Mouse (Mus musculus) MEL (cell line): ENCODE measurements around the gene Zbed3. TPM values are rescaled to one million over a fixed set of nuclear protein-coding genes. Genes with fewer than 3 reads are reported as not detected.
"Not testable (repeated sequence)": the region's sequence is repeated elsewhere in the genome, so short reads cannot be mapped to it uniquely, and the experiment has no call there.

Experiments used
- DNase-seq: peaks from one replicate; pipeline ENCODE4 v3.0.0; 2011; ENCODE audit warnings: low read depth, low spot score
- H3K27ac ChIP-seq: 2 replicates; pipeline ENCODE4 v1.5.1; 2012; ENCODE audit warnings: low read depth, mild to moderate bottlenecking, control low read depth, low read length, moderate library complexity; ENCODE audit not compliant: control insufficient read depth
- H3K27me3 ChIP-seq, 2 experiments: fragments of 150-350 bp in 1 of 2; sonication (generic) in 1 of 2; 2 replicates each; pipeline ENCODE4 v1.6.1; 2012; ENCODE audit warnings: low read length in 2 of 2, mild to moderate bottlenecking in 2 of 2, improper control_type of control experiment in 1 of 2, moderate library complexity in 1 of 2; ENCODE audit not compliant: insufficient read depth in 2 of 2, control insufficient read depth in 1 of 2
- H3K36me3 ChIP-seq, 2 experiments: 2 replicates each; pipeline ENCODE4 v1.6.1; 2012 to 2014; ENCODE audit warnings: low read length in 2 of 2, improper control_type of control experiment in 1 of 2, inconsistent platforms in 1 of 2, mild to moderate bottlenecking in 1 of 2; ENCODE audit not compliant: insufficient read depth in 2 of 2, control insufficient read depth in 1 of 2
- H3K4me1 ChIP-seq, 2 experiments: fragments of 150-350 bp in 1 of 2; sonication (generic) in 1 of 2; 2 replicates each; pipeline ENCODE4 v1.6.1; 2012; ENCODE audit warnings: low read length in 2 of 2, improper control_type of control experiment in 1 of 2, mild to moderate bottlenecking in 1 of 2; ENCODE audit not compliant: insufficient read depth in 2 of 2, control insufficient read depth in 1 of 2
- H3K4me3 ChIP-seq, 2 experiments: fragments of 150-350 bp in 1 of 2; sonication (generic) in 1 of 2; 2 replicates each; pipeline ENCODE4 v1.5.1; 2012; ENCODE audit warnings: low read depth in 2 of 2, low read length in 2 of 2, mild to moderate bottlenecking in 2 of 2, moderate library complexity in 2 of 2, control low read depth in 1 of 2, improper control_type of control experiment in 1 of 2; ENCODE audit not compliant: control insufficient read depth in 1 of 2, insufficient read depth in 1 of 2
- H3K79me2 ChIP-seq: 2 replicates; pipeline ENCODE4 v1.6.1; 2012; ENCODE audit warnings: mild to moderate bottlenecking, low read length, moderate library complexity; ENCODE audit not compliant: control insufficient read depth, poor library complexity, insufficient read depth
- H3K9ac ChIP-seq: 2 replicates; pipeline ENCODE4 v1.6.1; 2012; ENCODE audit warnings: low read depth, mild to moderate bottlenecking, control low read depth, low read length, moderate library complexity; ENCODE audit not compliant: control insufficient read depth, poor library complexity, severe bottlenecking
- H3K9me3 ChIP-seq: fragments of 150-350 bp; sonication (generic); replicated peaks from 2 replicates; pipeline ENCODE4 v1.6.1; 2012; ENCODE audit warnings: mild to moderate bottlenecking, low read length, improper control_type of control experiment, moderate library complexity; ENCODE audit not compliant: insufficient read depth
- CHD2 ChIP-seq: IDR thresholded peaks from 2 replicates; pipeline ENCODE4 v1.6.1; 2011; ENCODE audit warnings: low read length, improper control_type of control experiment
- E2F4 ChIP-seq: IDR thresholded peaks from 2 replicates; pipeline ENCODE4 v1.6.1; 2011; ENCODE audit warnings: low read depth, low read length, improper control_type of control experiment, borderline replicate concordance
- EP300 ChIP-seq, 2 experiments: IDR thresholded peaks; 2 replicates each; pipeline ENCODE4 v1.6.1; 2011; ENCODE audit warnings: improper control_type of control experiment in 2 of 2, low read length in 2 of 2, low read depth in 1 of 2, mild to moderate bottlenecking in 1 of 2
- ETS1 ChIP-seq: IDR thresholded peaks from 2 replicates; pipeline ENCODE4 v1.6.1; 2012; ENCODE audit warnings: low read depth, mild to moderate bottlenecking, inconsistent platforms, low read length, improper control_type of control experiment, moderate library complexity
- GATA1 ChIP-seq: IDR thresholded peaks from 2 replicates; pipeline ENCODE4 v1.6.1; 2011; ENCODE audit warnings: low read depth, low read length, improper control_type of control experiment
- JUND ChIP-seq: IDR thresholded peaks from 2 replicates; pipeline ENCODE4 v1.6.1; 2011; ENCODE audit warnings: low read depth, mild to moderate bottlenecking, improper control_type of control experiment, low read length
- MEF2A ChIP-seq: IDR thresholded peaks from 2 replicates; pipeline ENCODE4 v1.6.1; 2014; ENCODE audit warnings: low read depth, mild to moderate bottlenecking, inconsistent platforms, low read length, improper control_type of control experiment; ENCODE audit not compliant: poor library complexity, insufficient replicate concordance, severe bottlenecking; ENCODE audit errors: extremely low read depth
- MYC ChIP-seq: IDR thresholded peaks from 2 replicates; pipeline ENCODE4 v1.6.1; 2011; ENCODE audit warnings: low read depth, mild to moderate bottlenecking, low read length, improper control_type of control experiment, moderate library complexity
- TAL1 ChIP-seq: IDR thresholded peaks from 2 replicates; pipeline ENCODE4 v1.6.1; 2012; ENCODE audit warnings: mild to moderate bottlenecking, inconsistent platforms, low read length, moderate library complexity, mixed read lengths
- TBP ChIP-seq: IDR thresholded peaks from 2 replicates; pipeline ENCODE4 v1.8.0; 2011; ENCODE audit warnings: low read depth, low read length, improper control_type of control experiment
- UBTF ChIP-seq: IDR thresholded peaks from 2 replicates; pipeline ENCODE4 v1.6.1; 2012; ENCODE audit warnings: low read depth, mild to moderate bottlenecking, inconsistent platforms, low read length, improper control_type of control experiment, moderate library complexity, borderline replicate concordance; ENCODE audit not compliant: insufficient read depth
- ZKSCAN1 ChIP-seq: IDR thresholded peaks from 2 replicates; pipeline ENCODE4 v1.6.1; 2012; ENCODE audit warnings: low read depth, mild to moderate bottlenecking, inconsistent platforms, low read length, improper control_type of control experiment, moderate library complexity
- polyA plus RNA-seq, 2 experiments: library from polyadenylated mRNA; stranded (reverse) in 1 of 2; unstranded in 1 of 2; fragments of >175 nt in 1 of 2; fragments of >200 nt in 1 of 2; gene quantifications; 2 replicates each; pipeline versions ENCODE4 v1.2.1 to v1.2.4; 2012; ENCODE audit warnings: low replicate concordance in 2 of 2, low read depth in 1 of 2; ENCODE audit not compliant: insufficient read length in 2 of 2, insufficient read depth in 1 of 2, missing spikeins in 1 of 2
- total RNA-seq: library from RNA; depleted of rRNA; stranded (reverse); fragments of 300-350 nt; gene quantifications from 2 replicates; pipeline ENCODE4 v1.2.3, GENCODE M21; 2012; rRNA removed

The Zbed3 gene
- total and polyA plus RNA-seq, 3 experiments: not detected

DNA sequence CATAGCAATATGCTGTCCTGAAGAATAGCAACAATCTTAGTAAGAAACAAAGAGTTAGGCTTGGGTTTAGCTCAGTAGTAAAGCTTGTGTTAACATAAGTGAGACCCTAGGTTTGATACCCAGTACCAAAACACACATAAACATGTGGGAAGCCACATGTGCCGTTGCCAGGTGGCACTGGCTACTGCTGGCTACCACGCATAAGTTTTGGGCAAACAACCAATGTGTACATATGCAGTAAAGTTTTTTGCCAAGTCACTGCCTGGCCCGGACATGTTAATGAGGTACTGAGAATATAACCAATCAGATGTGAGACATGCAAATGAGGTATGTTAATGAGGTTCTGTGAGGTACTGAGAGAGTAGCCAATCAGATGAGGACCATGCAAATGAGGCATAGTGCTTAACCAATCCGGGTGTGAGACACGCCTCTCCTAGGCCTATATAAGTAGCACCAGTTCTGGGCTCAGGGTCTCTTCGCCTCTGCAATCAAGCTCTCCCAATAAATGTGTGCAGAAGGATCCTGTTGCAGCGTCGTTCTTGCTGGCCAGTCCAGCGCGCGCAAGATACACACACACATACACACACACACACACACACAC lies 53.4 kb downstream of the Zbed3 start:
- not testable (repeated sequence) for H3K9me3 ChIP-seq, H3K9ac ChIP-seq, H3K4me1 ChIP-seq, H3K27me3 ChIP-seq, H3K4me3 ChIP-seq
- H3K36me3 ChIP-seq: peaks cover 0 to 14% of the 10 kb centered on the region in 2 experiments; a peak in 3 of 4 replicates
- peak overlapping the region; percentile 0; the same call in 1 of the 2 replicates for H3K27ac ChIP-seq
- H3K79me2 ChIP-seq: peaks cover 27% of the 10 kb centered on the region
- DNase-seq: peak; percentile 46
- TF ChIP-seq TBP: peak; percentile 85

DNA sequence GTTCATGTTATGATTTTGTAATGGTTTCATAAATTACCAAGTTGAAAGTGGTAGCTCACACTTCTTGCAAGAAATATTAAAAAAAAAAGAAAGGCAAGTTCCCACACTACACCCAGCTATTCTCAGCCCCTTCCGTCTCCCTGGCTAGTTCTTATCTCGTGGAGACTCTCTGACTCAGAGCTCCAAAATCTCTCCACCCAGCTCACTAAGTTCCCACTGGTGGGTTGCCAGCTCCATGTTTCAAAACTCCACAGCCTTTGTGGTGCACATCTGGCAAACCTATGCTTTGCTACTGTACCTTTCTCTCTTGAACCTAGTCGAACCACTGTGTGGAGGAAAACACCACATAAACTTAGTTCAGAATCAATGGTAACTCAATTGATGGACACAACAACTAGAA lies 55.3 kb downstream of the Zbed3 start:
- TF ChIP-seq GATA1 (no peak), CHD2 (no peak), MYC (no peak), UBTF (no peak), MEF2A (no peak), EP300 (IDR thresholded peaks at IDR 0.05; ENCODE audit: low read depth in 1 of 2, low read length in 2 of 2) (no peak), E2F4 (no peak), ETS1 (no peak), TAL1 (no peak)
- DNase-seq: no peak
- Histone ChIP-seq H3K9me3 (no peaks in the 10 kb centered on the region), H3K27me3 (no peaks in the 10 kb centered on the region), H3K36me3 (peaks cover 0 to 4% of the 10 kb centered on the region in 2 experiments; a peak in 2 of 4 replicates), H3K9ac (no peak overlapping the region), H3K79me2 (peaks cover 13% of the 10 kb centered on the region), H3K4me3 (no peak overlapping the region), H3K4me1 (peaks cover 0 to 3% of the 10 kb centered on the region in 2 experiments; a peak in 3 of 4 replicates), H3K27ac (no peak overlapping the region)

DNA sequence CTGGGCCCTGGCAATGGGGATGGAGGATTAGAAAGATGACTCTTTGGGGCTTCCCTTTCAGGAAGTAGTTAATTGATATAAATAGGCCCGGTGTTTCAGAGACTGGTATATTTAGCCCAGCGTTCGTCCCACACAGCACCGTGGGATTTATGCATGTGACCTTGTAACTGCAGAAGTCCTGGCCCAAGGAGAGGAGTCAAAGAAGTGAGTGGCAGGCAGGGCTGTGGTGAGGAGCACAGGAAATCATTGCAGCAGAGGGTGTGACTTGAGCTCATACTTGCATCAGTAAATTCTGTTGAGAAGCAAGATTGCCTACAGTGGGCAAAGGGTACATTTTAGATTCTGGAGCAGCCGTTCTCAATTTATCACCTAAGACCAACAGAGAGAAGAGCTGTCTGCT lies 59.0 kb downstream of the Zbed3 start:
- no peaks in the 10 kb centered on the region for H3K9me3 ChIP-seq
- TF ChIP-seq JUND: no peak
- TF ChIP-seq ZKSCAN1: no peak
- no peak overlapping the region for H3K4me3 ChIP-seq
- no peak overlapping the region for H3K9ac ChIP-seq
- H3K27me3 ChIP-seq: no peaks in the 10 kb centered on the region
- H3K4me1 ChIP-seq: no peaks in the 10 kb centered on the region
- DNase-seq: no peak
- H3K36me3 ChIP-seq: no peaks in the 10 kb centered on the region
- H3K27ac ChIP-seq: no peak overlapping the region
- no peaks in the 10 kb centered on the region for H3K79me2 ChIP-seq

Other genes starting within 250 kb of the Zbed3 start
- 0.04 TPM in 1 of 2 replicates, not detected in the other for gene Pde8b, start 73.3 kb upstream of the Zbed3 start, total RNA-seq
- gene Pde8b, start 73.3 kb upstream of the Zbed3 start, polyA plus RNA-seq: under 1 TPM in 1 of 2 experiments, not detected in 1; 0.40 TPM
- gene Aggf1, start 51.7 kb downstream of the Zbed3 start, total RNA-seq: 46.1 and 55.1 TPM in 2 replicates
- gene Aggf1, start 51.7 kb downstream of the Zbed3 start, polyA plus RNA-seq: 10 to 100 TPM; 50.5 to 74.5 TPM
- not detected in 2 replicates for gene Crhbp, start 121.3 kb downstream of the Zbed3 start, total RNA-seq
- gene Crhbp, start 121.3 kb downstream of the Zbed3 start, polyA plus RNA-seq: not detected
- not detected in 2 replicates for gene S100z, start 155.1 kb downstream of the Zbed3 start, total RNA-seq
- gene S100z, start 155.1 kb downstream of the Zbed3 start, polyA plus RNA-seq: not detected
- not detected in 2 replicates for gene F2rl1, start 201.6 kb downstream of the Zbed3 start, total RNA-seq
- gene F2rl1, start 201.6 kb downstream of the Zbed3 start, polyA plus RNA-seq: under 1 TPM in 1 of 2 experiments, not detected in 1; 0.06 TPM